Mouse (Mus musculus) cerebellum, postnatal 25 days (tissue): Measurements from ENCODE around the gene Hist1h2bq.
A peak's percentile ranks its signal among the peaks of the same experiment; 100 is the strongest.
"Not testable (repeated sequence)": the region's sequence is repeated elsewhere in the genome, so short reads cannot be mapped to it uniquely, and the experiment has no call there.

Source experiments
- DNase-seq, 2 experiments: peaks; one replicate each; pipeline ENCODE4 v3.0.0; 2021; ENCODE audit warnings: mixed read lengths in 2 of 2

Hist1h2bq gene

GRCm38 (mm10) chr13:21810073-21810472 is at the start of gene Hist1h2bq, which contains the start of gene Hist1h2ao:
Gene Hist1h2bq, minus strand, starts transcription at chr13:21810197.
Gene Hist1h2ao, plus strand, starts transcription at chr13:21810465.
- not testable (repeated sequence) for DNase-seq

- peak; percentile 56 to 68 for DNase-seq
These were observed 45.7 kb upstream of the Hist1h2bq start for GRCm38 (mm10) chr13:21855698-21856162.

GRCm38 (mm10) chr13:21855146-21855545 is 45.1 kb upstream of the Hist1h2bq start:
- DNase-seq, result peak; percentile 91 to 92

- peak; percentile 17 to 58 for DNase-seq
These were observed 42.4 kb upstream of the Hist1h2bq start for GRCm38 (mm10) chr13:21852215-21852945.

DNA sequence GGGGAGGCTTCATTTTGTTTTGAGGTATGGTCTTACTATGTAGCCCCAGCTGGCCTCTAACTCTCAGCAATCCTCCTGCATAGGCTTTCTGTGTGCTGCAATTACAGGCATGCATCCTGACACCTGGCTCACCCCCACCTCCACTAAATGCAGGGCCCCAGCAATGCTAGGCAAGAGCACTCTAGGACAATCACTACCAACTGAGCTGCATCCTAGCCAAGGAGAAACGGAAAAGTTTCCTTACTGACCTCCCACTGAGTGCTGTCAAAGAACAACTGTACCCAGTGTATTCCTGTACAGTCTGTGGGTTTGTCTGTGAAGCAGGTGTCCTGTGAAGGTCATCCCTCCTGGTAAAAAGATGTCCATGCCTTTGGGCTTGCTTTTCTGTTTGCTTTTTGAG is 40.7 kb upstream of the Hist1h2bq start:
- not testable (repeated sequence) for DNase-seq

DNA sequence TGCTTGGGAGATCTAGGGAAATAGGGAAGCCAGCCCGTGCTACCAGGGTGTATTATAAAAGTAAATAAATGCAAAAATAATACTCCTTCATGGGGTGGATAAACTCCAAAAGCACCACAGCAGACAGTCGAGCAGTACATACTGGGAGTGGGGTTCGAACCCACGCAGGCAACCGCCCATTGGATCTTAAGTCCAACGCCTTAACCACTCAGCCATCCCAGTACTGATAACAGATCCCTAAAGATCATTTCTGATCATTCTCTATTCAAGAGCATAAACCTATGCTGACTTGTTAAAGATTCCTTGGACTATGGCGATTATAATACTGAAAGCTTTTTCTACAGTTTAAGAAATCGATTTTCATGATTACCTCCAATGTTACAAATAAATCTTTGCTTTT is 37.9 kb upstream of the Hist1h2bq start:
- DNase-seq, result peak in 1 of 2 experiments; percentile 15

DNA sequence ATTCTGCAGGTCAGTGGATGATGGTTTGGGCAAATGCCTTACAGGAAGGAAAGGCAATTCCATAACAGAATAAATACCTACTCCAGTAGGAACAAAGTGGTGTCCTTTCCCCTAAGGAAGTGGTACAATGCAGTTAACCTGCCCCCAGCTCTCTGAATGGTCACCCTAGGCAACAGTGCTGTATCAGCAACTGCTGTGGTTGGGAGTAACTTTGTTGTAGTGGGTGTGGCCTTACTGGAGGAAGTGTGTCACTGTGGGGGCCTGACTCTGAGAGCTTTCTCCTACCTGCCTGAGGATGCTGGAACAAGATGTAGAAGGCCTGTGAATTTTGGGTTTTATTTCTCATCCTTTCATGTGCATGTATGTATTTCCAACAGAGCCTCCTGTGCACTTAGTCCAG is 36.4 kb upstream of the Hist1h2bq start:
- not testable (repeated sequence) for DNase-seq

GRCm38 (mm10) chr13:21840508-21840907 is 30.5 kb upstream of the Hist1h2bq start:
- DNase-seq, result not testable (repeated sequence)

- DNase-seq, result not testable (repeated sequence)
These were observed 23.5 kb upstream of the Hist1h2bq start, which contains the start of the genes Hist1h2ap and Hist1h2br for GRCm38 (mm10) chr13:21833461-21833860. Gene Hist1h2ap, minus strand, starts transcription at chr13:21833507. Gene Hist1h2br, plus strand, starts transcription at chr13:21833743.

DNA sequence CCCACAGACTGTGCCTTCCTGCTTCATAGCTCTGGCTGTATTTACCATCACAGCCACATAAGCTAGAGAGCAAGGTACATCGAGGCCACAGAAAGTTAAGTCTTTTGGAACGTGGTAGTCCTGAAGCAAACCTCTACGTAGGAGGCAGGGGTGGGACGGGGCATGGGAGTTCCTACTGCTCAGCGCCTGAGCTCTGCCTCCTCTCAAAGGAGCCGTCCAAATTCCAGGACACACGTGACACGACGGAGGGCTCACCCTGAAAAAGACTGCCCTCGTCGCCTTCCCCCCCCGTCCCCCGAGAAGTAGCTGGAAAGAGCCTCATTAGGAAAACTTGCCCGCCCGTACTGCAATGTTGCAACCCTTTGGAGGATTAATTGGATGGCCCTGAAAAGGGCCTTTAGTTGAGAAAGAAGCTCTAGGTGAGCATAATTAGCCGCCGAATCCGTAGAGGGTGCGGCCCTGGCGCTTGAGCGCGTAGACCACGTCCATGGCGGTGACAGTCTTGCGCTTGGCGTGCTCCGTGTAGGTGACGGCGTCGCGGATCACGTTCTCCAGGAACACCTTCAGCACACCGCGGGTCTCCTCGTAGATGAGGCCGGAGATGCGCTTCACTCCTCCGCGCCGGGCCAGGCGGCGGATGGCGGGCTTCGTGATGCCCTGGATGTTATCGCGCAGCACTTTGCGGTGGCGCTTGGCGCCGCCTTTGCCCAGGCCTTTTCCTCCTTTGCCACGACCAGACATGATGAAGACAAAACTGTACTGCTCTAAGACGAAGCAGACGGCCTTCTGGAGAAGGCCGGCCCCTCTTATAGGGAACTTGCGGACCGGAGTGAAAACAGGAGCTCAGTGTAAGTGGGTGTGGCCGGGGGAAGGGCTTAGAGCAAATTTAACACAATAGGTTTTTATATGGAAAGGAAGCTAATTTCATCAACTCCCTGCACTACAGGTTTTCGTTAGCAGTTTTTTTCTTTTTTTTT is 21.7 kb upstream of the Hist1h2bq start, which contains the start of gene Hist1h4n:
Gene Hist1h4n (minus strand): TSS at position 779 of the 977 bp plus-strand sequence.
- peak; percentile 35 to 41 for DNase-seq

- no peak for DNase-seq
These were observed 20.3 kb upstream of the Hist1h2bq start for GRCm38 (mm10) chr13:21830344-21830743.

DNA sequence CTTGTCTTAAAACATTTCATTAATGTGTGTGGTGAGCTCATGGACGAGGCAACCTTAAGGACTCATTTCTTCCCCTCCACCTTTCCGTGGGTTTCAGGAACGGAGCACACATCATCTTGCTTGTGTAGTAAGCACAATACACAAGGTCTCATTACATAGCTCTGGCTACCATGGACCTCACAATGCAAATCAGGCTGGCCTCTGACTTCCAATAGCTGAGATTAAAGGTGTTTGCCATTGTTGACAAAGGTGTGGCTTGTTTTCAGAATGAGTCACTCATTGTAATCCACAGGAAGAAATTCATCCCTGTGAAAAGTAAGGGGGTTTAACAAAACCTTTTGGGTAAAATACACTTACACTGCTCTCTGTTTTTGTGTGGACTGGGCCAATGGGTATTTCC is 18.5 kb upstream of the Hist1h2bq start:
- no peak for DNase-seq

- DNase-seq, result not testable (repeated sequence)
These were observed 10.3 kb upstream of the Hist1h2bq start for GRCm38 (mm10) chr13:21820082-21820890.

DNA sequence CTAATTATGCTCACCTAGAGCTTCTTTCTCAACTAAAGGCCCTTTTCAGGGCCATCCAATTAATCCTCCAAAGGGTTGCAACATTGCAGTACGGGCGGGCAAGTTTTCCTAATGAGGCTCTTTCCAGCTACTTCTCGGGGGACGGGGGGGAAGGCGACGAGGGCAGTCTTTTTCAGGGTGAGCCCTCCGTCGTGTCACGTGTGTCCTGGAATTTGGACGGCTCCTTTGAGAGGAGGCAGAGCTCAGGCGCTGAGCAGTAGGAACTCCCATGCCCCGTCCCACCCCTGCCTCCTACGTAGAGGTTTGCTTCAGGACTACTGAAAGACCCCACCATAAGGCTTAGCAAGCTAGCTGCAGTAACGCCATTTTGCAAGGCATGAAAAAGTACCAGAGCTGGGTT is 2.1 kb upstream of the Hist1h2bq start:
- not testable (repeated sequence) for DNase-seq

DNA sequence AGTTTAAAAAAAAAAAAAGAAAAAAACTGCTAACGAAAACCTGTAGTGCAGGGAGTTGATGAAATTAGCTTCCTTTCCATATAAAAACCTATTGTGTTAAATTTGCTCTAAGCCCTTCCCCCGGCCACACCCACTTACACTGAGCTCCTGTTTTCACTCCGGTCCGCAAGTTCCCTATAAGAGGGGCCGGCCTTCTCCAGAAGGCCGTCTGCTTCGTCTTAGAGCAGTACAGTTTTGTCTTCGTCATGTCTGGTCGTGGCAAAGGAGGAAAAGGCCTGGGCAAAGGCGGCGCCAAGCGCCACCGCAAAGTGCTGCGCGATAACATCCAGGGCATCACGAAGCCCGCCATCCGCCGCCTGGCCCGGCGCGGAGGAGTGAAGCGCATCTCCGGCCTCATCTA is 1.5 kb upstream of the Hist1h2bq start, which contains the start of gene Hist1h4m:
Gene Hist1h4m (plus strand): TSS at position 208 of the 400 bp plus-strand sequence.
- peak; percentile 52 to 54 for DNase-seq

DNA sequence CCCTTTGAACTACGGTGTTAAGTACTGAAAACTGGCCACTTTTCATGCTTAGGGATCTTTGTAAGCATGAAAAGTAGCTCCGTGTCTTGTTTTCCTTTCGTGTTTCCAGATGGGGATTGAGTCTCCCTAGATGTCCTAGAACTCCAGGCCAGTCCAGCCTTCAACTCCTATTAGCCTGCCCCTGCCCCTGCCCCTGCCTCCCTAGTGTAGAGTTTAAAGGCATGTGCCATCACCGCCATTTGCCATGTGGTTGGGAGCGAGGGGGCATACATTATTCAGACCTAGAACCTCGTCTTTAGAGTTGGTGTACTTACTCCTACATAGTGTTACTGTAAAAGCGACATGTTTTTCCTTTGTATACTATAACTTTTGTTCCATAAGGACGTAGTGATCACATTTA is 1.1 kb upstream of the Hist1h2bq start:
- DNase-seq, result not testable (repeated sequence)

DNA sequence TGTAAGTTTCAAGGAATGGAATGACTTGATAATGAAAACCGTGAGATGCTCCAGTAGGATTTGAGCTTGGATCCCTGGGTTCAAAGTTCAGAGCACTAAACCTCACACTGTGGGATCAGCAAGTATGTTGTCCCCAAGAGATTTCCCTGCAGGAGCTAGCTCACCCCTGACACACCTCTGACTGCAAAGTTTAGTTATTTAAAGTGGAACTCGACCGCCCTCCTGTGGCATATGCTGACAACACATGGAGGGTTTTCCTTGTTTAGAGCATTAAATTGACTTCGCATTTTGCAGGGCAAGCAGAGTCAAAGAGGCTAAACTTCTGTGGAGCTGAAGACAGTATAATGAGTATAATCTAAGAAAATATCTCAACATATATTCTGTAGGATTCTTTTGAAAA is 6.9 kb downstream of the Hist1h2bq start:
- DNase-seq, result not testable (repeated sequence)

DNA sequence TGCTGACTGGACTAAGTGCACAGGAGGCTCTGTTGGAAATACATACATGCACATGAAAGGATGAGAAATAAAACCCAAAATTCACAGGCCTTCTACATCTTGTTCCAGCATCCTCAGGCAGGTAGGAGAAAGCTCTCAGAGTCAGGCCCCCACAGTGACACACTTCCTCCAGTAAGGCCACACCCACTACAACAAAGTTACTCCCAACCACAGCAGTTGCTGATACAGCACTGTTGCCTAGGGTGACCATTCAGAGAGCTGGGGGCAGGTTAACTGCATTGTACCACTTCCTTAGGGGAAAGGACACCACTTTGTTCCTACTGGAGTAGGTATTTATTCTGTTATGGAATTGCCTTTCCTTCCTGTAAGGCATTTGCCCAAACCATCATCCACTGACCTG is 12.8 kb downstream of the Hist1h2bq start:
- DNase-seq, result not testable (repeated sequence)

GRCm38 (mm10) chr13:21795584-21795983 is 14.4 kb downstream of the Hist1h2bq start:
- no peak for DNase-seq

DNA sequence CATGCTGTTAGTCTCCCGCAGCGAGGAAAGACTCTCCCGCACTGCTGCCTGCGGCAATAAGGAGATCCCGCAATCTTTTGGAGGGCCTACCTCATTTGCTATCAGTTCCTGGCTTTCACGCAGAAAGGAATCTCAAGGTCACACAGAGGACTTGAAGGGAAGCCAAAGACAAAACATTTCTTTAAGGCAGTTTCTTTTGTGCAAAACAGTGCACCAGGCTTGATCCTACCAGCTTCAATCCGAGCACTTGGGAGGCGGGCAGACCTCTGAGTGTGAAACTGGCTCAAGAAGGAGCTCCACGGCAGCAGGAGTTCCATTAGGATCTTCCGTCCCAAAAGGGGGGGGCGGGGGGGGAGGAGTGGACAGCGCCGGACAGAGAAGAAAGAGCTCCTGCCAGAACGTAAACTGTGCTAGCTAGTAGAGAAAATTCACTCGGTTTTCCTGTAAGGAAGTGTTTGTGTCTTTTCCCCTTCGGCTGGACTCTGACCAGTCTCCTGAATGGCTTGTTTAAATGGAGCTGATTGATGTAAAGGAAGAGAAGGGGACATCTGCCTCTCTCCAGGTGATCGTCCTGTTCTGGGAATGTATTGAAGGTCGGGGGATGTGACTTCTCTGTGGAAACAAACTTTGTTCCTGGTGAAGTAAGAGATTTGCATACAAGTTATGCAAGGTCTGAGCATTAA is 19.3 kb downstream of the Hist1h2bq start:
- DNase-seq, result no peak

GRCm38 (mm10) chr13:21789925-21790324 is 20.1 kb downstream of the Hist1h2bq start:
- DNase-seq, result no peak
